Mouse (Mus musculus) stomach, embryonic 14.5 days (tissue): ENCODE measurements around the gene Gm9936. TPM values are rescaled to one million over a fixed set of nuclear protein-coding genes. Genes with fewer than 3 reads are reported as not detected.
A peak's percentile ranks its signal among the peaks of the same experiment; 100 is the strongest.

Experiments
- microRNA-seq: library from miRNA; unstranded; fragments of <30 nt; microRNA quantifications from one replicate; pipeline ENCODE4, GENCODE M21; 2016
- polyA plus RNA-seq: library from polyadenylated mRNA; unstranded; fragments of >200 nt; fragmentation: Nextera tagmentation; extraction: Ambion mirVana; gene quantifications from 2 replicates; pipeline ENCODE4 v1.2.1, GENCODE M21; 2014

Gm9936 gene
- polyA plus RNA-seq, 1 experiment from 2014 or later, result 0.09 TPM

Small RNA genes lying within 50 kb of the gene (microRNA-seq; reads per million reads assigned to microRNA genes)
- gene Mir6240, result 14.6 reads per million, percentile 24 among the genes with 10 or more reads in this experiment

Other genes starting within 250 kb of the Gm9936 start
- gene Trpv4, start 200.3 kb downstream of the Gm9936 start, polyA plus RNA-seq, result 1.5 and 1.9 TPM in 2 replicates
- gene Gltp, start 167.7 kb downstream of the Gm9936 start, polyA plus RNA-seq, result 81.6 and 87.4 TPM in 2 replicates
- gene Tchp, start 150.9 kb downstream of the Gm9936 start, polyA plus RNA-seq, result 11.9 and 14.1 TPM in 2 replicates
- gene Ankrd13a, start 84.0 kb downstream of the Gm9936 start, polyA plus RNA-seq, result 35.6 and 49.5 TPM in 2 replicates
- 41.2 and 42.6 TPM in 2 replicates for gene Git2, start 83.2 kb downstream of the Gm9936 start, polyA plus RNA-seq
- 112 and 113 TPM in 2 replicates for gene 1500011B03Rik, start 35.2 kb downstream of the Gm9936 start, polyA plus RNA-seq
- not detected in 2 replicates for gene 4930519G04Rik, start 5.0 kb downstream of the Gm9936 start, polyA plus RNA-seq
- 5.2 and 5.3 TPM in 2 replicates for gene Oasl2, start 38.3 kb upstream of the Gm9936 start, polyA plus RNA-seq
- 0.57 and 0.75 TPM in 2 replicates for gene Oasl1, start 64.6 kb upstream of the Gm9936 start, polyA plus RNA-seq
- gene 2210016L21Rik, start 83.5 kb upstream of the Gm9936 start, polyA plus RNA-seq, result 51.8 and 54.6 TPM in 2 replicates
- gene Hnf1a, start 112.4 kb upstream of the Gm9936 start, polyA plus RNA-seq, result 7.1 and 7.7 TPM in 2 replicates
- 27.6 and 27.7 TPM in 2 replicates for gene Sppl3, start 152.5 kb upstream of the Gm9936 start, polyA plus RNA-seq
- gene Gm10401, start 239.6 kb upstream of the Gm9936 start, polyA plus RNA-seq, result 51.7 and 54.7 TPM in 2 replicates